Mouse (Mus musculus) v-Abl transformed pro-B cells (cell line): ENCODE data around the gene Clcn7.

Experiments
- in situ Hi-C, 2 experiments: fragments of 400-800 bp; cut with MboI; formaldehyde crosslinking; loops; one replicate each; pipeline ENCODE4 v1.15.1; 2025; ENCODE audit not compliant: unreplicated experiment in 2 of 2

Clcn7 gene

DNA sequence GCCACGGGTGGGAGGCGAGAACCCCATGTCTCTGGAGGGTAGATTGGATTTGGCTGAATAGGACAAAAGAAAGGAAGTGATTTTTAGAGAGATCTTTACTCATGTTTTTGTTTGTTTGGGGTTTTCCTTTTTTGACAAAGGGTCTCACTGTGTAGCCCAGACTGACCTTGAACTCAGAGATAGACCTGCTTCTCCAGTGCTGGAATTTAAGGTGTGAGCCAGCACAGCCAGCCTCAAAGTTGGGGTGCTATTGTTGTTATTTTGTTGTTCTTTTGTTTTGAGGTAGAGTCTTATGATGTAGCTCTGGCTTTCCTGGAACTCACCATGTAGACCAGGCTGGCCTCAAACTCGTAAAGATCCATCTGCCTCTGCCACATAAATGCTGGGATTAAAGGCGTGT, 69.2 kb downstream of the Clcn7 start:
- in situ Hi-C loops = no loop called here

DNA sequence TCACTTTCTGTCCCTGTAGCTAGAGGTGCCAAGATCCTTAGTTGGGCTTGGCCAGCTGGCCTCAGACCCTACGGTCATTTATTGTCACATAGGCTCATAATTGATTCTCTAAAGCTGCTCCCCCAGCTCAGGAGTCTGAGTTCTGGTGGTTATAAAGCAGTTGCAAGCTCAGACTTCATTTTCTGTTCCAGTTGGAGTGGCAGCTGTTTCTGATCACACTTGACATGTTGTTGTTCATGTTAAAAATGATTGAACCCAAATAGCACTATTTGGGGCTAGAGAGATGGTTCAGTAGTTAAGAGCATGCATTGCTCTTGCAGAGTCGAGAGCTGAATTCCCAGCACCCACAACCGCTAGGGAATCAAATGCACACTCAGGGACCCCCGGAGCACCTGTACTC, 76.8 kb downstream of the Clcn7 start:
- in situ Hi-C loops = no loop called here

DNA sequence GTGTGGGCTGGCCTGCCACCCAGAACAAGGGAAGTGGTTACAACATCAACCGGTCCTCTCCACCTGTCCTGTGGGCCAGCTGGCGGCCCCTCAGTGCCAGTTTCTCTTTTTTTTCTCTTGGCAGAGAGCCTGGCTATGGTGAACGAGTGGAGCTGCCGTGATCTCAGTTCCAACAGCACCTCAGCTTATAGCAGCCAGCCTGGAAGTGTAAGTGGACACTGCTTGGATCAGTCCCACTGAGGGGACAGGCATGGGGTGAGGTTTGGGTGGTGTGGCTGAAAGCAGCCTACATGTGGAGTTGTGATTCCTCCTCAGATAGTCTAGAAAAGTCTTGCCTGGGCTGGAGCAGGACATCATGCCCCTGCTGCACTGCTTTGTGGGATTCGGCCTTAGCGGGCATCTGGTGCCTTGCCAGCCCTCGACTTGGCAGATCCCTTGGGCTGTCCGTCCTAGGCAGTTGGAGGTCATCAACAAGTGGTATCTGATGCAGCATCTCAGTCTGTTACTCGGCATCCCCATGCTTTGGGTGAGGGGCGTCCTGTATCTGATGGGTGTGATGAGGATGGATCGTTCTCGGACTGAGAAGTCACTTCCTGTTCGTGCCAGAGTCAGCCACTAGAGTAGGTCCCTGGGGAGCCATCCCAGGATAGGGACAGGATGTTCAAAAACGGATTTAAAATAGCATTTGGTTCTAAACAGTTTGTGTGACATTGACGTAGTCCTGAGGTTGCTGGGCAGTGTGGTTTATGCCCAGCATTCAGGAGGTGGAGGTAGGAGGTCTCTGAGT, 77.7 kb downstream of the Clcn7 start:
- in situ Hi-C loops = no loop called here

DNA sequence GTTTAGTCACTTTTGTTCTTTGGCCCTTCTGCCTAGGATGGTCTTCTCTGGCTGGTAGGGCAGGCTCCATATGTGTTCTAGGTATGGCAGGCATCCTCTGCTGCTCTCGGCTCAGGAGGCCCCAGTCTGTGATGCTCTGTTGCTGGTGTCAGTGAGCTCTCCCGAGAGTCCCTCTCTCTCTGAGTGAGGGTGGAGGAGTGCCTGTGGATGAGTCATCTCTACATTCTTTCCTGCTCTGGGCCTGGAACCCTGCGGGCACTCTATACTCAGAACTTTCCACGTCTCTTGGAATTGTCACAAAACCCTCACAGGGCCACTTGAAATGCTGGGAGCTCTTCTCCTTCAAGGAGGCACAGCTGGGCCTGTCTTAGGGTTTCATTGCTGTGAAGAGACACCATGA, 78.5 kb downstream of the Clcn7 start:
- in situ Hi-C loops = no loop called here
